Mouse (Mus musculus) mature B cell (primary cell): ENCODE measurements at regions not wholly inside any gene's neighbourhood (a gene's known extent, or its start where the extent isn't known, plus 50 kb on each side); places are given as distances from the start of the nearest gene placed in this dataset.

ENCODE experiments used
- in situ Hi-C: fragments of 300-500 bp; cut with MboI; formaldehyde crosslinking; loops from 2 replicates; pipeline ENCODE4 v1.14.3; 2019

DNA sequence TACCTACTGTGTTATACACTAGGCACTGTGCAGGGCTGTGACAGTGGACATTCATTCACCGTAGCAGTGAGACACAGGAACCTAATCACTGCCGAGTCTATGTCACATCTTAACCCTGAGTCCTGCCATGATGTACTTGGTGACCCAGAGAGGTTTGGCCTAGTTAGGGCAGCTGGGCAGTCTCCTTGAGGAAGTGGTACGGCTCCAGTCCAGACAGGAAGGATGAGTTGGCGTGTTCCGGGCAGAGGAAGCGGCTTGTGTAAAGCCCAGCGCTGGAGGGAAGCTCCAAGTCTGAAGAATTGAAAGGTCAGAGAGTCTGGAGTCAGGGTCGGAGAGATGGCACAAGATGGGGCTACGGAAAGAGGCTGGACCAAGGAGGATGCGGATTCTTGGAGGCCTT lies 99.4 kb upstream of the Smim15 start:
- in situ Hi-C loops = no loop called here

DNA sequence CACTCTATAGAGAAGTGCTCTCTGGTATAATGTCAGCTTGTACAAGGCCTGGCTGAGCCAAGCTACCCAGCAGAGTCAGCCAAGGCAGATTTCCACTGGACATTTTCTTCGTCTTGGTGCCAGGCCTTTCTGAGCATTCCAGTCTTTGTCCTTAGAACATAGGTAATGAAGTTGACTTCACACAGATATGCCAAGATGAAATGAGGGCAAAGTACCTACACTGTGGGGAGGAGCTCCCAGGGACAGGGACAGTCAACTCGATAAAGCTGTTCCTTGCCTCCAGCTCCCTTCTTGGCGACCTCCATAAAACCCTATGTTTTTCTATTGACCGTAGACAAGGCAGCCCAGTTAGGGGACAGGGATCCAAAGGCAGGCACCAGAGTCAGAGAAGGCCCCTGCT lies 101.3 kb upstream of the Smim15 start:
- in situ Hi-C loops = no loop called here

DNA sequence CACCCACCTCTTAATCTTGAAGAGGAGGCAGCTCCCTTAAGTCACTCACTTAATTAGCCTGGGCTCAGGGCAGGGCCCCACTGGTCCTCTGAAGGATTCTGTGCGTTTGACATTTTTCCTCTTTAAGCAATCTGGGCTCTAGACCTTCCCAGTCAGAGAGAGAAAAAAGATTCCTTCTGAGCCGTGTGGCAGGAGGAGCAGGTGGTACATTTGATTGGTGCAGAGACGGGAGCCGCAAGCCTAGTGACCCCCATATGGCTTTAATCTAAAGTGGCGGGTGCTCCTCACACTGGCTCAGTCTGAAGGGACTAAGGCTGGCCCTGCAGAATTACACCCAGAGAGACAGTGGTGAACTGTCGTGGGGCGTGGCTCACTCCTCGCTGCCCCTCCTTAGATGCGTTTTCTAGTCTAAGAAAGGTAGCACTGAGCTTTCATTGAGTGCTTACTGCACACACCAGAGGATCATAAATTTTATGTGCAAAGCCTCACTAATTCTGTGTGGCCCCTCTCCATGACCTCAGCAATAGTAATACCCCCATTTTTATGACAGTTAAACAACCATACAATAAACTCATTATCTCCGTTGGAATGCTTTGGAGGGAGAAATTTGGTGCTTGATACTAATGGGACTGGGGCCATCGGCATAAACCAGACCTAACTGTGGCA lies 101.8 kb upstream of the Smim15 start:
- in situ Hi-C loops = no loop called here

DNA sequence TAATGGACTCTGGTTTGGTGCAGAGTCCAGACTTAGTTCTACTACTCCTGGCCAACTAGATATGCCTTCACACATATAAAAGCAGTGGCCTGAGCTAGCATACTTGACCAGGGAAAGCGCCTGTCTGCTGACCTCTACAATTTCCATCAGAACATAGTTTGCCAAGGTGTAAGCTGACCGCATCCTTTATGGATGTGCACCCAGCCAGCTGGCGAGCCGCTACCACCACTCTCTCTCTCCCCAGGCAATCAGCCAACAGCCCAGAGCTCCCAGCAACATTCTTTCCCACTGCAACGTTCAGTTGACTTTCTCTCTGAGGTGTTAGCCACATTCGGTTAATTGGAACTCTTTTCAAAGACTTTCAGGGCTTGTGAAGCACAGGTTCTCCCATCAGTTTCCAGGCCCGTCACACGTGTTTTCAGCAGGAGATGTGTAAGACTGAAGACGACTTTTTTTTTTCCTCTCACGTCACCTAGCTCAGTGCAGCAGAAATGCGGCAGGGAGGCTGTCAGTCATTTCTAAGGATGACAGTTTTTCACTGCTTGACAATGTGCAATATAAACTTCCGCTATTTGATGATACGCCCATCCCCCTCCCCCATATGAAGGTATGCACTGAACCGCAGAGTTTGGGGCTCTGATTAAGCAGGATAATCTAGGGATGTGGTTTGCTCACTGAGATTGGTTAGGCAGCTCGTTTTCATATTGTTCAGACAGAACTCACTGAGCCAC lies 104.2 kb upstream of the Smim15 start:
- in situ Hi-C loops = no loop called here

DNA sequence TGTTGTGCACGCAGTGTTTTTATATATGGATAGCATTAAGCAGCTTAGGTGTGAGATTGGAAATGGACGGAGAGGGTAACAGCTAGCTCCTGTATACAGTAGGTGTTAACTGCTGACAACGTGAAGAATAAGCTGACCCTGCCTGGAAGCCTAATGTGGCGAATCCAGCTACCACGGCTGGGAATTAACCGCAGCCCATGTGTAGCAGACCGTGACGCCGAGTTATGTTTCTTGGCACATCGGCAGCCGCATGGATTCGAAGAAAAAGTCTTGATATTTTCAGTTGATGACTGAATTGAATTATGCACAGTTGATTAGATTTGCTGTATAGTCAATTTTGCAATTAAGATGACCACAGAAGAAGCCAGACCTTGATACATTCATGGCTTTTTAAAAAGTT lies 108.6 kb upstream of the Smim15 start:
- in situ Hi-C loops = no loop called here

DNA sequence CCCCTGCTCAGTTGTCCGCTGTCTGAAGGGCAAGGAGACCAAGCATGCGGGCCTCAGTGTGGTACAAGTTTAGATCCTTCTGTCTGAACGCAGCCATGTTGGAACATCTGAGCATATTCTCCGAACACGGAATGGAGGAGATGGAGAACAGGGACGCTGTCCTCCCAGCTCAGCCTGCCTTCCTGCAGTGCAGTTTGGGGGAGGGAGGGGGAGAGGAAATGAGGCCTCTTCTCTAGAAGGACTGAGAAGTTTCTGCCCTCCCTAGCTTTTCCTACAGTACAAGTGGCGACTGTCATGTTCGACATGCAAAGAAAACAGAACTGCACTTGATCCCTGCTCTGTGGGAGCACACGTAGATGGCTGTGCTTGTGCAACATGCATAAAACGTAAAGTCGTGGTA lies 109.6 kb upstream of the Smim15 start:
- in situ Hi-C loops = no loop called here

DNA sequence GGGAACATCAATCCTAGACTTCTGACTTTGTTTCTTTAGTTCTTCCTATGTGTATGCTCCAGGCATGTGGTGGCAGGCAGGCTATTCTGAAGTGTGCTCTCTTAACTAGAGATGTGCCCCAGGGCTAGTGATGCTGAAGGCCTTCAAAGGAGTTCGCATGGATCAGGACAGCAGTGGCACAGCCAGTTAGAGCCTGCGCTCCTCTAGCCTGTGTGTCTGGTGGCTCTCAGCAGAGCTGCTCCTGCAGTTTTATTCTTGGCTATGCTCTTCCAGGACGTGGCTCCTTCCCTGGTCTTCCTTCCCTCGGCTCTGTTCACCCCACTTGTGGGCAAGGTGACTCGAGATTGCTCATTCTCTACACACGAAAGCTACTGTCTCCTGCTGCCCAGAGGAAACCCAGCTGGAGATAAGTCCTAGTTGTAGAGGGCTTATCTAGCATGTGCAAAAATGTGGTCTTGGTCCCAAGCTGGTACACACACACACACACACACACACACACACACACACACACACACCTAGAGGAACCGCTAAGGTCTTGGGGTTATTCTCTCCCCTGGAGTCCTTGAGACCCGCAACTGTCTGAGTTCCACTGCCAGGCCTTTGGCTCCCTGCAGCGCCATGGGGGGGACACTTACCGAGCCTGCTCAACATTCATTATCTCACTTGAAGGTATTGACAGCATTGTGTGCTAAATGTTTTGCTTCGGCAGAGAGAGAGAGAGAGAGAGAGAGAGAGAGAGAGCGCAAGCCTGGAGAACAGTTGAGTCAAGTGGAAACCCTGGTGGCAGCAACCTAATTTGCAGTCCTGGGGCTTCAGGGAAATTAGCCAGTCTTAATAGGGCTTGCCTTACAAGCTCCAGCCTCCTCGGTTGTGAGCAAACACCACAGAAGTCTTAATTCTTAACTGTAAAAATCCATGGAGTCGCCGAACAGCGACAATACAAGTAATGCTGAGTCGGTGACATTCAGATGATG lies 110.4 kb upstream of the Smim15 start:
- in situ Hi-C loops = no loop called here

DNA sequence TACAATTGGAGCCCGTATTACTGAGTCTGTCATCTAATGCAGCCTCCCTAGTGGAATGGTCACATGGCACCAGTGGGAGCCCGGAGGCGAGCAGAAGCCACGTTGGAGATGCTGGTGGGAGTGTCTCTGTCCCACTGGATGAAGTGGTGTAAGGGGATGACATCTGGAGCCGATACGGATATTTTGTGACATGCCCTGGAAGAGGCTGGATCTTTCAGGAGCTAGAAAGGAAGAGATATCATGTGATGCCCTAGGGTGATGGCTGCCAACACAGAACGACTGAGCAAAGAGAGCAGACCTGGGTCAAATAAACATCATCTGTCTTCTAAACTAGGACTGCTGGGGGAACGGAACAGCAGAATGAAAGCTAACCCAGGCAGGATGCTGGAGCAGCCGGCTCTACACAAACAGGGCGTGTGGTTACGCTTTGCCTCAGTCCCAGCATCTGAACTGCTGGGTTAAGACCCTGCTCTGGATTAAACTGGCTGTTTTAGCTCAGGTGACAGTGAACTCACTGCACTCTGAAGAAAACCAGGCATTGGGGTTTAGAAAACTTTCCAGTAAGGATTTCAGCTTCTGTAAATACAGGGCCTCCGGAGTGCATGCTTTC lies 111.7 kb upstream of the Smim15 start:
- in situ Hi-C loops = no loop called here

DNA sequence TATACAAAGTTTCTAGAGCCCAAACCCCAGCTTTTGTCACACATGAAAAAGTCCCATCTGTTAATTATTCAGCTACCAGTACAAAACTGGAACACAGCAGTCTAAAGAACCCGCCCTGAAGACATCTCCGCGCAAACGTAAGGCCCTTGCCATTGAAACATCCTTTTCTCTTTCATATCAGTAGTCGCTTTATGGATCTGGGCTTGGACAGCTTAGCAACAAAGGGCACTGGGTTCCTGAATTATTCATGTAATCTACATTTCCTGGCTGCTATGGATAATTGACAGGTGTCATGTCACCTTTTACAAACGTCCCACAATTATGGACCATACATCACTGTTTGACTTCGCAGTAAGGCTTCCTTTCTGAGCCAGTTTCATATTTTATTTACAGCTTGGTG lies 113.0 kb upstream of the Smim15 start:
- in situ Hi-C loops = no loop called here

DNA sequence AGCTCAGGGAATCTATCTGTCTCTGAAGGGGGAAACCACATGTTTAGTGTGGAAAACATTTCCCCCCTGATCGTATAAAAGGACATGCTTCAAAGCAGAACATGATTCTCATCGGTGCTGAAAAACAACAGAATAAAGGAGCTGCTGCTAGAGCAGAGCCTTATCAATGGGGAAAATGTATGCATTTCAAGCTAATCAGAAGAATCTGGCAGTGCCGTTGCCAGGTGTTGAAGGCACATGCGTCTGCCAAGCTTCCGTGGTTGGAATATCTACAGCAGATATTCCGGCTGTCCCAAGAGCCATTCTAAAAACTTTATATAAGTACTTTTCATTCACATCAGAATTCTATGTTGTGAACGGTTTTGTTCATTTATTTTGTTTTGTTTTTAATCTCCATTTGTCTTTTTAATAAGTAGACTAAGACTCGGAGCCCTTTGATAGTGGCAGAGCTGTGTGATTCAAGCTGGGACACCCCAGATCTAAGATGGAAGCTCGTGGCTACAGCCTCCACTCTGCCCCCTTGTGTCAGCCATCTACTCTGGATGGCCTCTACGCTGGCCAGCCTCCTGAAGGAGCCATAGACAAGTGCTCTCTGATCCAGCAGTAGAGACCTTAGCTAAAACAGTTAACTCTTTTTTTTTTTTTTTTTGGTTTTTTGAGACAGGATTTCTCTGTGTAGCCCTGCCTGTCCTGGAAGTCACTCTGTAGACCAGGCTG lies 116.6 kb upstream of the Smim15 start:
- in situ Hi-C loops = no loop called here

DNA sequence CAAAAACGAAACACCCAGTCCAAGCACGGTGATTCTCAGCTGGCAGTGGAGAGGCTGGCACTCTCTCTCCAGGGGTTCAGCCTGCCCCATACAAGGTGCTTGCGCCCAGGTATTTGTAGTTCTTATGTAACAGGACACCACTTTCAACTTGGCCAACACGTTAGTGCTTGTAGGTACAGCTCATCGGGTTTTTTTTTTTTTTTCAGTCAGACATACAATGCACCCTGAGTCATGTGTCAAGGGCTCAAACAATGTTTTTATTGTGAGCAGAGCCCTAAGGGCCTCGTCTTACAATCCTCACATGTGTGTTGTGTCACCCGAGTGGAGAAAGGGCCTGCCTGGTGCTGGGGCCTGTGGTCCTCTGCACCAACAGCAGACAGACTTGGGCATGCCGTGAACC lies 118.8 kb upstream of the Smim15 start:
- in situ Hi-C loops = no loop called here

DNA sequence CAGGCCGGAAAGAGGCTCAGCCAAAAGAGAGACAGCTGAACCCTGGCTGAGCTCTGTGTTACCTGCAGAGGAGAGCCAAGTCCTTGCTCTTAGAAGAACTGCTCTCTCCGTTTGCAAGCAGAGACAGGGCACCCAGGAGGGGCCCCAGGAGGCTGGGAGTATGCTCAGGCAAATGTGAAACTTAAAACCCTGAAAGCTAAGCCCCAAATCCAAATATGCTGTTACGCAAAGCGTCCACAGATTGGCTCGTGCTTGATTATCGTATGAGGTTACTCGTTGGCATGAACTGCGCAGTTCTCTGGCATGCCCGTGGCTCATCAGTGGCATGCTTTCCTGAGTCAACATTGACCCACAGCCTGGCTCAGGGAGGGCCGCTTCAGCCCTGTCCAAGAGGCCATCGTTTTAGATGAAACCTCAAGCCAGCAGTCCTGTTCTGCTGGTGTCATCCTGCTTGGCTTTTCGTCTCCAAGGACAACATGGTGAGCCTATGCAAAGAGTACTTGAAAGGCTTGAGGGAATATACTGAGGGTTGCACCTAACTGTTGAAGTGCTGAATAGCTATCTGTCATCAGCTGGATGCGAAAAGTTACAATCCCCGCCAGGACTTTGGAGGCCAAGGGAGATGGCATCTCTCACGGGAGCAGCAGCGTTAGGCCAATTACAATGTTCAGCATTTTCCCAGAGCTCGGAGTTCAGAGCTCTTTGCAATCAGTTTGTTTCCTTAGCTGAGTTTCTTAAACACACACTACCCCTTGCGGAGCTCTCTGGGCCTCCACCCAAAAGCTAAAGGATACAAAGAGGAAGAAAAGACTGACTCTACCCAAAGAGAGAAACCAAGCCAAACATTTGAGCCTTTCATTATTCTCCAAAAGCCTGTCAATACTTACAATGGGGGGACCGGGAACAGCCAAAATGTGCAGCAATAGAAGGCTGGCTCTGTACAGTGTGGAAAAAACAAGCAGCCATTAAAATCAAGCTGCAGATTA lies 120.8 kb upstream of the Smim15 start:
- in situ Hi-C loops = no loop called here

DNA sequence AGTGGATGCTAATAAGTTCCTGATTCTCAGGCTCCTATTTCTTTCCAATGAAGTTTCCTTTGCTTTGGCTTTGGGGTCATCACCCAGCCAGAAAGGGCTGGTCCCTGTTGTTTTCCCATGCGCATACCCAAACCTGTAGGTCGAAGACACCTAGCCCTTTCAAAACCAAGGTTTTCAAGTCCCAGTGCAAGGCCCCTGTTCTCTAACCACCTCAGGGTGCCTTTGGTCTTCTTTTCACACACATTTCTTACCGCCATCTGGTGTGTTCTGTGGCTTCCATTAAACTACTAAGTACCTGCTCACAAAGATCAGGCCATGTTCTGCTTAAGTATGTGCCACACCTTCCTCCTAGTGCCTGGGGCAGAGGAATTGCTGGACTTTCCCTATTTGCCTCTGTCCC lies 124.8 kb upstream of the Smim15 start:
- in situ Hi-C loops = no loop called here

DNA sequence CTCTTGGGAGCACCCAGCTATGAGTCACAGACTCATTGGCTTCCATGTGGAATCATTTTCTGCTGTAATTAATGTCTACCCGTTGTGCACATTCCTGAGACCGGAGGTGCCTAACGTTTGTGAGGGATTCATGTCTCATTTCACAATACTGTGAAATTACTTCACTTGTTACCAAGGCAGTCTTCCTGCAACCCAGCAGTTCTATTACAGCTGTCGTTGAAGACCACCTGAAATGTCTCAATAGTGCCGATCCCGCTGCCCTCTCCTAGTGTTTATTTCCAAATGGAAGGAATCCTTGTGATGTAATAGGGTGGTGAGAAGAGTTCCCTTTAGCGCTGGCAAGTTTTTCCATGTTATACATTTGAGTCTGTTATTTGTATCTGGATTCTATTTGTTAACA lies 125.8 kb upstream of the Smim15 start:
- in situ Hi-C loops = no loop called here

DNA sequence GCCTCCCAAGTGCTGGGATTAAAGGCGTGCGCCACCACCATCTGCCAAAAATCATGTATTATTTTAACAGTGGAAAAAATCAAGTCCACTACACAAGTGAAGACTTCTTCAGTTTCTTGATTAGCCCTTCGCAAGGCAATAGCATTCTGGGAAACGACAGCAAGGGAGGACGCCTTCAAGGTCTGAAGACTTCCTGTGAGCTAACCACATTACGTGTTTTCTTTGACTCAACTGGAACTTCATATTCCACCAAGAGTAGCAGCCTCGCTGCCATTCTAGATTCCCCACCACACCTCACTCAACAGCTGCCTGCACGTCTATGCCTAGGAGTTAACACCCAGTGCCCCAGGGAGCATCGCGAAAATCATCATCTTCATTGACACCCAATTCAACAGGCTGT lies 126.2 kb upstream of the Smim15 start:
- in situ Hi-C loops = no loop called here

DNA sequence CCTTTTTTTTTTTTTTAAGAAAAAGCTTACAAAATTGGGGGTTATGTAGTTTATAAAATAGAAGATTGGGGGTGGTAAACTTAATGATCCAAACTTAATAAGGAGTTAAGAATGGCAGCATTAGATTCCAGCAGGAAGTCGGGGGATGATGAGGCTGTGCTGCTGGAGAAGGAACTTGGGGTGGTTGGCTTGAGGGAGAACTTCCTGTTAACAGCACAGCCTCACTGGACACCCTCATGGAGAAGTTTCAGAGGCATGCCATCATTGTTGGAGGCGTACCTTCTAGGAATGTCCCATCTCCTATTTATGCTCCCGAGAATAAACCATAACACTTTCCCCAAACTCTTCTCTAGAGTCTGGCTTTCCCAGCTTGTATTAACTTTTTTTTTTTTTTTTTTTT lies 126.7 kb upstream of the Smim15 start:
- in situ Hi-C loops = no loop called here

DNA sequence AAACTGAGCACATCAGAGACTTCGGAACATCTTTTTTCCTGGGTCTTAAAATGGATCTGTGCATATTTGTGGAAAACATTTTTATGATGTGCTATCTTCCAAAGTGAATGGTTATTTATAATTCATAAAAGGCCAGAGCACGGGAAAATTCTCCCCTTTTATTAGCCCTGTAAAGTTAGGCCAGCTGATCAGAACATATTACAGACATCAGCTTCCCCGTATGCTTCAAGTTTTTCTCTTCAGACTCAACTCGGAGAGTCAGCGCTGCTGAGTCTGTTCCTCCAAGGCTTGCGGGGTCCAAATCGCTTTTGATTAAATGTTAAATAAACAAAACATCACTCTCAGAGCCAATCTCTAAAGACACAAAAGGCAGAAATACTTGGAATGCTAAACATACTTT lies 134.1 kb upstream of the Smim15 start:
- in situ Hi-C loops = no loop called here

DNA sequence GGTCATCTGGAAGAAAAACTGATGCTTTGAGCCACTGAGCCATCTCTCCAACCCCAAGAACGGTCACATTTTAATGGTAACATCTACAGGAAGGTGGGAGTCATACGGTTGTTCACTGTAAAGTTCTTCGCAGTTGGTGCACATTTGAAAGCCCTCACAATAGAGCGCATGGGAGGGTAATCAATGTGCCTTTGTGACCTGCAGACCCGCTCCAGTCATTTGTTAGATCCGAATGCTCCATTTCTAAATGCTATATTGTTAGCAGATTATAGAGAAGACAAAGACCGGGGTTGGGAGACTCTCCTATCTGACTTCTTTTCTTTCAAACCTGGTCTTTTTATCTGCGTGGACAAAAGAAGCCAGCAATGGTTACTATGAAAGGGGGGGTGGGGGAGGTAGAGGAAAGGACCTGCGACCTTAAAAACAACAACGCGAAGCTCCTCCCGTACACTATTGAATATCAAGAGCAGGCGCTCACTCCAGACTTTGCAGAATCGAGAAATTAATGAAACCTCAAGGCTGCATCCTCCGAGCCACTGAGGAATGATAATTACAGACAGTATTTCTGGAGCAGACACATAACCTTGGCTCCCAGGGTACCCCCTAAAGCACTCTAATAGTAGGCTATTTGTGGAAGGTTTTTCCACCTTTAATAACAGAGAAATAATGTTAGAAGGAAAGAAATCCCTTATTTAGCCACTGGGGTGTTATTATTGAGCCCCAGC lies 134.7 kb upstream of the Smim15 start:
- in situ Hi-C loops = no loop called here

DNA sequence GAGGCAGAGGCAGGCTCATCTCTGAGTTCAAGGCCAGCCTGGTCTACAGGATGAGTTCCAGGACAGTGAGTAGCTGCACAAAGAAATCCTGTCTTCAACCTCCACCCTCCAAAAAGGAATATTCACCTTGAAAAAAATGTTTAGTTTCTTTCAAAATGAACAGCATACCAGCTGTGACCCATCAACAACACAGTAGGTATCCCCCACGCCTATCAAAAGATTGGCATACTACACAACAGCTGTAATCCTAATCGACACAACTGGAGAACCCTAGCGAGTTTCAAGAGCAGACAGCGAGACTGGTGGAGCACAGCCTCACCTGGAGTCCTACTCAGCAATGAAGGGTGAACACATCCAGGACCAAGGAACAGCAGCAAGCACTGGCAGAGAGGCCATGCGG lies 136.3 kb upstream of the Smim15 start:
- in situ Hi-C loops = no loop called here

DNA sequence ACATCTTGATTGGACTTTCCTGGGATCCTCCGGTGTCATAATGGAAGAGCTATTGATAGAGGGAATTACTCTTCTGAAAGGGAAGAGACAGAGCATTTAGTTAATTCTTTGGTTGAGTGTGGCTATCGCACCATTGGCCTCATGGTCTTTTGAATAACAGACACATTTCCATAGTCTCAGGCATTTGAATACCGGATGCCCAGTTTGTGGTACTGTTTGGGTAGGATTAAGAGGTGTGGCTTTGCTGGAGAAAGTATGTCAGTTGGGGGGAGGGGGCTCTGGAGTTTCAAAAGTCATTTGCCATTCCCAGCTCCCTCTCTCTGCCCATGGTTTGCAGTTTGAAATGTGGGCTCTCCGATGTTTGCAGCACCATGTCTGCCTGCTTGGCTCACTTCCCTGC lies 139.4 kb upstream of the Smim15 start:
- in situ Hi-C loops = no loop called here
